Mouse (Mus musculus) forebrain, postnatal 0 days (tissue): ENCODE data around the gene Chrnb1. TPM values are rescaled to one million over a fixed set of nuclear protein-coding genes. Genes with fewer than 3 reads are reported as not detected.

ENCODE experiments used
- ATAC-seq: fragments of 200-750 bp; cut with Nextera tagmentation; 2 replicates; pipeline ENCODE4 v1.8.0; 2017; ENCODE audit warnings: mild to moderate bottlenecking, moderate library complexity
- DNase-seq: peaks from one replicate; pipeline ENCODE4 v3.0.0-alpha.2; 2015
- H3K27ac ChIP-seq: fragments of 300-500 bp; sonication (generic); 2 replicates; pipeline ENCODE4 v1.5.1; 2014; ENCODE audit warnings: low read depth, mild to moderate bottlenecking, antibody characterized with exemption, low read length, moderate library complexity, mixed read lengths
- H3K27me3 ChIP-seq: fragments of 300-500 bp; sonication (generic); 2 replicates; pipeline ENCODE4 v1.6.1; 2014; ENCODE audit warnings: mild to moderate bottlenecking, low read length, mixed read lengths; ENCODE audit not compliant: insufficient read depth
- H3K36me3 ChIP-seq: fragments of 300-500 bp; sonication (generic); 2 replicates; pipeline ENCODE4 v1.6.1; 2014; ENCODE audit warnings: mild to moderate bottlenecking, moderate library complexity; ENCODE audit not compliant: insufficient read depth
- H3K4me1 ChIP-seq: fragments of 300-500 bp; sonication (generic); 2 replicates; pipeline ENCODE4 v1.6.1; 2014; ENCODE audit warnings: antibody characterized with exemption; ENCODE audit not compliant: insufficient read depth
- H3K4me2 ChIP-seq: fragments of 300-500 bp; sonication (generic); 2 replicates; pipeline ENCODE4 v1.6.1; 2014; ENCODE audit warnings: low read depth, mild to moderate bottlenecking, moderate library complexity
- H3K4me3 ChIP-seq: fragments of 300-500 bp; sonication (generic); 2 replicates; pipeline ENCODE4 v1.5.1; 2014; ENCODE audit warnings: low read depth, low read length, mixed read lengths
- H3K9ac ChIP-seq: fragments of 300-500 bp; sonication (generic); 2 replicates; pipeline ENCODE4 v1.6.1; 2014; ENCODE audit warnings: mild to moderate bottlenecking
- H3K9me3 ChIP-seq: fragments of 300-500 bp; sonication (generic); 2 replicates; pipeline ENCODE4 v1.6.1; 2016; ENCODE audit warnings: low read length
- CTCF ChIP-seq: sonication (generic); IDR thresholded peaks from 2 replicates; pipeline ENCODE4 v1.5.1; 2016; ENCODE audit warnings: antibody characterized with exemption, control low read depth, low read depth
- WGBS: fragments of 180-500 bp; shearing (Covaris S2); extraction: QIAGEN DNeasy Blood & Tissue Kit; methylation state at CpG from one replicate; pipeline ENCODE4 v1.1.7; 2014; 5-methylcytosine and 5-hydroxymethylcytosine counted together
- polyA plus RNA-seq: library from polyadenylated mRNA; unstranded; fragments of >200 nt; fragmentation: Nextera tagmentation; extraction: Ambion mirVana; gene quantifications from 2 replicates; pipeline ENCODE4 v1.2.1, GENCODE M21; 2015
- total RNA-seq: library from RNA; depleted of rRNA; stranded (reverse); fragments of >200 nt; gene quantifications from 2 replicates; pipeline ENCODE4 v1.2.3, GENCODE M21; 2014

Gene Chrnb1
- total and polyA plus RNA-seq, 2 experiments from 2014 or later: 0.33 to 1.2 TPM

- ATAC-seq (no peak), DNase-seq (no peak)
- no peak for TF ChIP-seq CTCF
- Histone ChIP-seq H3K9me3 (no peaks in the 10 kb centered on the region), H3K36me3 (peaks cover 27% of the 10 kb centered on the region), H3K27me3 (no peaks in the 10 kb centered on the region), H3K4me1 (peaks cover 22% of the 10 kb centered on the region), H3K9ac (peak overlapping the region; percentile 96), H3K4me3 (peak overlapping the region; percentile 87), H3K4me2 (peak overlapping the region; percentile 95), H3K27ac (peak overlapping the region; percentile 97)
- WGBS: 6% methylated on average over 9 of the region's 9 CpGs
Observed at GRCm38 (mm10) chr11:69835326-69835965, 39.7 kb upstream of the Chrnb1 start.

GRCm38 (mm10) chr11:69834001-69834549, 38.3 kb upstream of the Chrnb1 start:
- Histone ChIP-seq H3K27ac (peak overlapping the region; percentile 62), H3K36me3 (peaks cover 33% of the 10 kb centered on the region), H3K9me3 (no peaks in the 10 kb centered on the region), H3K27me3 (no peaks in the 10 kb centered on the region), H3K4me2 (peak overlapping the region; percentile 95), H3K9ac (peak overlapping the region; percentile 96), H3K4me1 (peaks cover 18% of the 10 kb centered on the region), H3K4me3 (peak overlapping the region; percentile 87)
- DNase-seq: peak; percentile 47
- WGBS: 5% methylated on average over 39 of the region's 48 CpGs
- no peak for TF ChIP-seq CTCF
- no peak for ATAC-seq

- Histone ChIP-seq H3K27ac (0 out of 2 replicates have a peak overlapping the region, but pooled peaks have one; percentile 62), H3K27me3 (no peaks in the 10 kb centered on the region), H3K4me1 (peaks cover 14% of the 10 kb centered on the region), H3K4me3 (peak overlapping the region; percentile 87), H3K9ac (peak overlapping the region; percentile 96), H3K9me3 (no peaks in the 10 kb centered on the region), H3K36me3 (peaks cover 38% of the 10 kb centered on the region), H3K4me2 (peak overlapping the region; percentile 95)
- WGBS: 47% methylated on average over 8 of the region's 8 CpGs
- ATAC-seq (no peak), DNase-seq (no peak)
- no peak for TF ChIP-seq CTCF
Observed at GRCm38 (mm10) chr11:69833554-69833953, 37.8 kb upstream of the Chrnb1 start.

GRCm38 (mm10) chr11:69828832-69829231, 33.1 kb upstream of the Chrnb1 start:
- no peaks in the 10 kb centered on the region for H3K9me3 ChIP-seq
- WGBS: 53% methylated on average over 5 of the region's 5 CpGs
- H3K4me3 ChIP-seq: no peak overlapping the region
- peaks cover 3% of the 10 kb centered on the region for H3K4me1 ChIP-seq
- no peak overlapping the region for H3K27ac ChIP-seq
- H3K27me3 ChIP-seq: no peaks in the 10 kb centered on the region
- H3K9ac ChIP-seq: no peak overlapping the region
- no peak overlapping the region for H3K4me2 ChIP-seq
- no peak for TF ChIP-seq CTCF
- ATAC-seq (no peak), DNase-seq (no peak)
- H3K36me3 ChIP-seq: peaks cover 86% of the 10 kb centered on the region

GRCm38 (mm10) chr11:69823456-69823855, 27.7 kb upstream of the Chrnb1 start:
- Histone ChIP-seq H3K4me3 (no peak overlapping the region), H3K27ac (no peak overlapping the region), H3K9me3 (no peaks in the 10 kb centered on the region), H3K27me3 (no peaks in the 10 kb centered on the region), H3K9ac (no peak overlapping the region), H3K4me1 (no peaks in the 10 kb centered on the region), H3K36me3 (peaks cover 49% of the 10 kb centered on the region), H3K4me2 (no peak overlapping the region)
- ATAC-seq (no peak), DNase-seq (no peak)
- 70% methylated on average over 2 of the region's 2 CpGs for WGBS
- no peak for TF ChIP-seq CTCF

- Histone ChIP-seq H3K4me2 (no peak within 1 kb of the TSS), H3K4me1 (no peaks in the 10 kb centered on the region), H3K27ac (no peak within 1 kb of the TSS), H3K36me3 (peaks cover 35% of the 10 kb centered on the region), H3K4me3 (no peak within 1 kb of the TSS), H3K9me3 (no peaks in the 10 kb centered on the region), H3K27me3 (no peaks in the 10 kb centered on the region), H3K9ac (no peak within 1 kb of the TSS)
- no peak for ATAC-seq
- no peak for DNase-seq
- no peak for TF ChIP-seq CTCF
- 91% methylated on average over 3 of the region's 3 CpGs for WGBS
Observed at GRCm38 (mm10) chr11:69822080-69822479, 26.3 kb upstream of the Chrnb1 start, which contains the start of gene Spem1. Gene Spem1 (minus strand): TSS chr11:69822180.

GRCm38 (mm10) chr11:69818871-69819270, 23.1 kb upstream of the Chrnb1 start:
- Histone ChIP-seq H3K27me3 (no peaks in the 10 kb centered on the region), H3K4me1 (no peaks in the 10 kb centered on the region), H3K36me3 (peaks cover 3% of the 10 kb centered on the region; the same call in 1 of the 2 replicates), H3K4me2 (no peak overlapping the region), H3K4me3 (no peak overlapping the region), H3K27ac (no peak overlapping the region), H3K9me3 (no peaks in the 10 kb centered on the region), H3K9ac (no peak overlapping the region)
- no peak for TF ChIP-seq CTCF
- ATAC-seq: no peak
- 95% methylated on average over 8 of the region's 8 CpGs for WGBS
- no peak for DNase-seq
